Mouse (Mus musculus) kidney, postnatal 0 days (tissue): ENCODE measurements around the gene Gm10721. TPM values are rescaled to one million over a fixed set of nuclear protein-coding genes. Genes with fewer than 3 reads are reported as not detected.
"Not testable (repeated sequence)": the region's sequence is repeated elsewhere in the genome, so short reads cannot be mapped to it uniquely, and the experiment has no call there.

Experiments
- ATAC-seq: fragments of 200-750 bp; cut with Nextera tagmentation; replicated peaks from 2 replicates; pipeline ENCODE4 v1.8.0; 2017; ENCODE audit warnings: low read depth, moderate number of reproducible peaks, moderate TSS enrichment, moderate library complexity; ENCODE audit not compliant: low FRiP score
- DNase-seq: peaks from one replicate; pipeline ENCODE4 v3.0.0-alpha.2; 2016; ENCODE audit warnings: low spot score
- H3K27ac ChIP-seq: fragments of 300-500 bp; sonication (generic); 2 replicates; pipeline ENCODE4 v1.5.1; 2014; ENCODE audit warnings: mild to moderate bottlenecking
- H3K27me3 ChIP-seq: fragments of 300-500 bp; sonication (generic); 2 replicates; pipeline ENCODE4 v1.6.1; 2014; ENCODE audit warnings: low read length, mixed read lengths; ENCODE audit not compliant: insufficient read depth
- H3K36me3 ChIP-seq: fragments of 300-500 bp; sonication (generic); 2 replicates; pipeline ENCODE4 v1.6.1; 2014; ENCODE audit warnings: low read length, mixed read lengths; ENCODE audit not compliant: insufficient read depth
- H3K4me1 ChIP-seq: fragments of 300-500 bp; sonication (generic); replicated peaks from 2 replicates; pipeline ENCODE4 v1.6.1; 2014; ENCODE audit warnings: antibody characterized with exemption, low read length, mixed read lengths; ENCODE audit not compliant: insufficient read depth
- H3K4me2 ChIP-seq: fragments of 300-500 bp; sonication (generic); 2 replicates; pipeline ENCODE4 v1.6.1; 2014; ENCODE audit warnings: mild to moderate bottlenecking, low read length, moderate library complexity, mixed read lengths
- H3K4me3 ChIP-seq: fragments of 300-500 bp; sonication (generic); replicated peaks from 2 replicates; pipeline ENCODE4 v1.5.1; 2014; ENCODE audit warnings: low read depth, low read length
- H3K9ac ChIP-seq: fragments of 300-500 bp; sonication (generic); 2 replicates; pipeline ENCODE4 v1.6.1; 2014; ENCODE audit warnings: low read depth, low read length
- H3K9me3 ChIP-seq: fragments of 300-500 bp; sonication (generic); replicated peaks from 2 replicates; pipeline ENCODE4 v1.6.1; 2016; ENCODE audit warnings: low read length, inconsistent platforms, mixed read lengths
- WGBS: fragments of 180-500 bp; shearing (Covaris S2); extraction: QIAGEN DNeasy Blood & Tissue Kit; methylation state at CpG from one replicate; pipeline ENCODE4 v1.1.7; 2014; 5-methylcytosine and 5-hydroxymethylcytosine counted together
- polyA plus RNA-seq: library from polyadenylated mRNA; unstranded; fragments of >200 nt; fragmentation: Nextera tagmentation; extraction: Ambion mirVana; gene quantifications from 2 replicates; pipeline ENCODE4 v1.2.1, GENCODE M21; 2015

Gene Gm10721
- polyA plus RNA-seq, 1 experiment from 2014 or later = not detected

DNA sequence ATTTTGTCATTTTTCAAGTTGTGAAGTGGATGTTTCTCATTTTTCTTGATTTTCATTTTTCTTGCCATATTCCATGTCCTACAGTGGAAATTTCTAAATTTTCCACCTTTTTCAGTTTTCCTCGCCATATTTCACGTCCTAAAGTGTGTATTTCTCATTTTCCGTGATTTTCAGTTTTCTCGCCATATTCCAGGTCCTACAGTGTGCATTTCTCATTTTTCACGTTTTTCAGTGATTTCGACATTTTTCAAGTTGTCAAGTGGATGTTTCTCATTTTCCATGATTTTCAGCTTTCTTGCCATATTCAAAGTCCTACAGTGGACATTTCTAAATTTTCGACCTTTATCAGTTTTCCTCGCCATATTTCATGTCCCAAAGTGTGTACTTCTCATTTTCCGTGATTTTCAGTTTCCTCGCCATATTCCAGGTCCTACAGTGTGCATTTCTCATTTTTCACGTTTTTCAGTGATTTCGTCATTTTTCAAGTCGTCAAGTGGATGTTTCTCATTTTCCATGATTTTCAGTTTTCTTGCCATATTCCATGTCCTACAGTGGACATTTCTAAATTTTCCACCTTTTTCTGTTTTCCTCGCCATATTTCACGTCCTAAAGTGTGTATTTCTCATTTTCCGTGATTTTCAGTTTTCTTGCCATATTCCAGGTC lies 11.2 kb downstream of the Gm10721 start:
- H3K27me3 ChIP-seq, ATAC-seq, H3K4me3 ChIP-seq, H3K4me1 ChIP-seq, DNase-seq, H3K27ac ChIP-seq, H3K36me3 ChIP-seq, H3K9ac ChIP-seq, H3K4me2 ChIP-seq, H3K9me3 ChIP-seq: not testable (repeated sequence)
- WGBS = 68% methylated on average over 15 of the region's 16 CpGs

DNA sequence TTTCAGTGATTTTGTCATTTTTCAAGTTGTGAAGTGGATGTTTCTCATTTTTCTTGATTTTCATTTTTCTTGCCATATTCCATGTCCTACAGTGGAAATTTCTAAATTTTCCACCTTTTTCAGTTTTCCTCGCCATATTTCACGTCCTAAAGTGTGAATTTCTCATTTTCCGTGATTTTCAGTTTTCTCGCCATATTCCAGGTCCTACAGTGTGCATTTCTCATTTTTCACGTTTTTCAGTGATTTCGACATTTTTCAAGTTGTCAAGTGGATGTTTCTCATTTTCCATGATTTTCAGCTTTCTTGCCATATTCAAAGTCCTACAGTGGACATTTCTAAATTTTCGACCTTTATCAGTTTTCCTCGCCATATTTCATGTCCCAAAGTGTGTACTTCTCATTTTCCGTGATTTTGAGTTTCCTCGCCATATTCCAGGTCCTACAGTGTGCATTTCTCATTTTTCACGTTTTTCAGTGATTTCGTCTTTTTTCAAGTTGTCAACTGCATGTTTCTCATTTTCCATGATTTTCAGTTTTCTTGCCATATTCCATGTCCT lies 12.1 kb downstream of the Gm10721 start, which contains the start of gene Gm10717:
Gene Gm10717 (plus strand): TSS at position 506 of the 556 bp plus-strand sequence.
- not testable (repeated sequence) for H3K36me3 ChIP-seq, H3K9me3 ChIP-seq, H3K4me2 ChIP-seq, DNase-seq, H3K9ac ChIP-seq, ATAC-seq, H3K4me1 ChIP-seq, H3K27me3 ChIP-seq, H3K27ac ChIP-seq, H3K4me3 ChIP-seq
- WGBS = 73% methylated on average over 12 of the region's 12 CpGs

DNA sequence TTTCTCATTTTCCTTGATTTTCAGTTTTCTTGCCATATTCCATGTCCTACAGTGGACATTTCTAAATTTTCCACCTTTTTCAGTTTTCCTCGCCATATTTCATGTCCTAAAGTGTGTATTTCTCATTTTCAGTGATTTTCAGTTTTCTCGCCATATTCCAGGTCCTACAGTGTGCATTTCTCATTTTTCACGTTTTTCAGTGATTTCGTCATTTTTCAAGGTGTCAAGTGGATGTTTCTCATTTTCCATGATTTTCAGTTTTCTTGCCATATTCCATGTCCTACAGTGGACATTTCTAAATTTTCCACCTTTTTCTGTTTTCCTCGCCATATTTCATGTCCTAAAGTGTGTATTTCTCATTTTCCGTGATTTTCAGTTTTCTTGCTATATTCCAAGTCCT lies 12.7 kb downstream of the Gm10721 start:
- WGBS = 59% methylated on average over 4 of the region's 6 CpGs
- H3K4me2 ChIP-seq, H3K27me3 ChIP-seq, ATAC-seq, H3K36me3 ChIP-seq, H3K9me3 ChIP-seq, H3K9ac ChIP-seq, DNase-seq, H3K4me3 ChIP-seq, H3K27ac ChIP-seq, H3K4me1 ChIP-seq: not testable (repeated sequence)

DNA sequence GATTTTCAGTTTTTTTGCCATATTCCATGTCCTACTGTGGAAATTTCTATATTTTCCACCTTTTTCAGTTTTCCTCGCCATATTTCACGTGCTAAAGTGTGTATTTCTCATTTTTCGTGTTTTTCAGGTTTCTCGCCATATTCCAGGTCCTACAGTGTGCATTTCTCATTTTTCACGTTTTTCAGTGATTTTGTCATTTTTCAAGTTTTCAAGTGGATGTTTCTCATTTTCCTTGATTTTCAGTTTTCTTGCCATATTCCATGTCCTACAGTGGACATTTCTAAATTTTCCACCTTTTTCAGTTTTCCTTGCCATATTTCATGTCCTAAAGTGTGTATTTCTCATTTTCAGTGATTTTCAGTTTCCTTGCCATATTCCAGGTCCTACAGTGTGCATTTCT lies 13.2 kb downstream of the Gm10721 start:
- not testable (repeated sequence) for DNase-seq

DNA sequence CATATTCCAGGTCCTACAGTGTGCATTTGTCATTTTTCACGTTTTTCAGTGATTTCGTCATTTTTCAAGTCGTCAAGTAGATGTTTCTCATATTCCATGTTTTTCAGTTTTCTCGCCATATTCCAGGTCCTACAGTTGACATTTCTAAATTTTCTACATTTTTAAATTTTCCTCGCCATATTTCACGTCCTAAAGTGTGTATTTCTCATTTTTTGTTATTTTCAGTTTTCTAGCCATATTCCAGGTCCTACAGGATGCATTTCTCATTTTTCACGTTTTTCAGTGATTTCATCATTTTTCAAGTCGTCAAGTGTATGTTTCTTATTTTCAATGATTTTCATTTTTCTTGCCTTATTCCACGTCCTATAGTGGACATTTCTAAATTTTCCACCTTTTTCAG lies 13.8 kb downstream of the Gm10721 start:
- H3K9ac ChIP-seq, H3K4me3 ChIP-seq, H3K27ac ChIP-seq, H3K4me2 ChIP-seq, ATAC-seq, H3K27me3 ChIP-seq, H3K36me3 ChIP-seq, DNase-seq, H3K9me3 ChIP-seq, H3K4me1 ChIP-seq: not testable (repeated sequence)
- WGBS = 66% methylated on average over 9 of the region's 9 CpGs

More for the DNA sequence above, 13.2 kb downstream of the Gm10721 start:
- H3K36me3 ChIP-seq, H3K9me3 ChIP-seq, H3K9ac ChIP-seq, H3K4me3 ChIP-seq, H3K27ac ChIP-seq, H3K4me1 ChIP-seq, H3K4me2 ChIP-seq, H3K27me3 ChIP-seq, ATAC-seq: not testable (repeated sequence)
- WGBS = 80% methylated on average over 5 of the region's 5 CpGs

DNA sequence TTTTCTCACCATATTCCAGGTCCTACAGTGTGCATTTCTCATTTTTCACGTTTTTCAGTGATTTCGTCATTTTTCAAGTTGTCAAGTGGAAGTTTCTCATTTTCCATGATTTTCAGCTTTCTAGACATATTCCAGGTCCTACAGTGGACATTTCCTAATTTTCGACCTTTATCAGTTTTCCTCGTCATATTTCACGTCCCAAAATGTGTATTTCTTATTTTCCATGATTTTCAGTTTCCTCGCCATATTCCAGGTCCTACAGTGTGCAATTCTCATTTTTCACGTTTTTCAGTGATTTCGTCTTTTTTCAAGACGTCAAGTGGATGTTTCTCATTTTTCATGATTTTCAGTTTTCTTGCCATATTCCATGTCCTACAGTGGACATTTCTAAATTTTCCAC lies 14.3 kb downstream of the Gm10721 start:
- DNase-seq = peak; percentile 38
- not testable (repeated sequence) for H3K4me2 ChIP-seq, H3K4me1 ChIP-seq, H3K36me3 ChIP-seq, H3K9ac ChIP-seq, H3K4me3 ChIP-seq, H3K27me3 ChIP-seq, ATAC-seq, H3K9me3 ChIP-seq, H3K27ac ChIP-seq
- WGBS = 71% methylated on average over 9 of the region's 9 CpGs

DNA sequence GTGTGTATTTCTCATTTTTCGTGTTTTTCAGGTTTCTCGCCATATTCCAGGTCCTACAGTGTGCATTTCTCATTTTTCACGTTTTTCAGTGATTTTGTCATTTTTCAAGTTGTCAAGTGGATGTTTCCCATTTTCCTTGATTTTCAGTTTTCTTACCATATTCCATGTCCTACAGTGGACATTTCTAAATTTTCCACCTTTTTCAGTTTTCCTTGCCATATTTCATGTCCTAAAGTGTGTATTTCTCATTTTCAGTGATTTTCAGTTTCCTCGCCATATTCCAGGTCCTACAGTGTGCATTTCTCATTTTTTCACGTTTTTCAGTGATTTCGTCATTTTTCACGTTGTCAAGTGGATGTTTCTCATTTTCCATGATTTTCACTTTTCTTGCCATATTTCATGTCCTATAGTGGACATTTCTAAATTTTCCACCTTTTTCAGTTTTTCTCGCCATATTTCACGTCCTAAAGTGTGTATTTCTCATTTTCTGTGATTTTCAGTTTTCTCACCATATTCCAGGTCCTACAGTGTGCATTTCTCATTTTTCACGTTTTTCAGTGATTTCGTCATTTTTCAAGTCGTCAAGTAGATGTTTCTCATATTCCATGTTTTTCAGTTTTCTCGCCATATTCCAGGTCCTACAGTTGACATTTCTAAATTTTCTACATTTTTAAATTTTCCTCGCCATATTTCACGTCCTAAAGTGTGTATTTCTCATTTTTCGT lies 16.5 kb downstream of the Gm10721 start:
- WGBS = 65% methylated on average over 12 of the region's 16 CpGs
- not testable (repeated sequence) for H3K4me1 ChIP-seq, DNase-seq, H3K27me3 ChIP-seq, H3K9me3 ChIP-seq, H3K27ac ChIP-seq, H3K4me3 ChIP-seq, H3K4me2 ChIP-seq, H3K9ac ChIP-seq, ATAC-seq, H3K36me3 ChIP-seq

DNA sequence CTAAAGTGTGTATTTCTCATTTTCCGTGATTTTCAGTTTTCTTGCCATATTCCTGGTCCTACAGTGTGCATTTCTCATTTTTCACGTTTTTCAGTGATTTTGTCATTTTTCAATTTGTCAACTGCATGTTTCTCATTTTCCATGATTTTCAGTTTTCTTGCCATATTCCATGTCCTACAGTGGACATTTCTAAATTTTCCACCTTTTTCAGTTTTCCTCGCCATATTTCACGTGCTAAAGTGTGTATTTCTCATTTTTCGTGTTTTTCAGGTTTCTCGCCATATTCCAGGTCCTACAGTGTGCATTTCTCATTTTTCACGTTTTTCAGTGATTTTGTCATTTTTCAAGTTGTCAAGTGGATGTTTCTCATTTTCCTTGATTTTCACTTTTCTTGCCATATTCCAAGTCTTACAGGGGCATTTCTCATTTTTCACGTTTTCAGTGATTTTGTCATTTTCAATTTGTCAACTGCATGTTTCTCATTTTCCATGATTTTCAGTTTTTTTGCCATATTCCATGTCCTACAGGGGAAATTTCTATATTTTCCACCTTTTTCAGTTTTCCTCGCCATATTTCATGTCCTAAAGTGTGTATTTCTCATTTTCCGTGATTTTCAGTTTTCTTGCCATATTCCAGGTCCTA lies 17.9 kb downstream of the Gm10721 start:
- not testable (repeated sequence) for H3K4me2 ChIP-seq, H3K27ac ChIP-seq, ATAC-seq, H3K4me1 ChIP-seq, H3K36me3 ChIP-seq, H3K9me3 ChIP-seq, H3K9ac ChIP-seq, H3K27me3 ChIP-seq, H3K4me3 ChIP-seq
- DNase-seq = peak; percentile 89
- 63% methylated on average over 2 of the region's 10 CpGs for WGBS

DNA sequence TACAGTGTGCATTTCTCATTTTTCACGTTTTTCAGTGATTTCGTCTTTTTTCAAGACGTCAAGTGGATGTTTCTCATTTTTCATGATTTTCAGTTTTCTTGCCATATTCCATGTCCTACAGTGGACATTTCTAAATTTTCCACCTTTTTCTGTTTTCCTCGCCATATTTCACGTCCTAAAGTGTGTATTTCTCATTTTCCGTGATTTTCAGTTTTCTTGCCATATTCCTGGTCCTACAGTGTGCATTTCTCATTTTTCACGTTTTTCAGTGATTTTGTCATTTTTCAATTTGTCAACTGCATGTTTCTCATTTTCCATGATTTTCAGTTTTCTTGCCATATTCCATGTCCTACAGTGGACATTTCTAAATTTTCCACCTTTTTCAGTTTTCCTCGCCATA lies 21.4 kb downstream of the Gm10721 start, which contains the start of gene Gm17535:
Gene Gm17535 (plus strand): TSS at position 301 of the 400 bp plus-strand sequence.
- not testable (repeated sequence) for ATAC-seq, H3K4me3 ChIP-seq, H3K27ac ChIP-seq, H3K4me2 ChIP-seq, H3K9me3 ChIP-seq, H3K36me3 ChIP-seq, H3K9ac ChIP-seq, DNase-seq, H3K4me1 ChIP-seq, H3K27me3 ChIP-seq
- no CpG with 5 or more reads among the region's 8 CpGs for WGBS
